In the genomic region with DNA sequence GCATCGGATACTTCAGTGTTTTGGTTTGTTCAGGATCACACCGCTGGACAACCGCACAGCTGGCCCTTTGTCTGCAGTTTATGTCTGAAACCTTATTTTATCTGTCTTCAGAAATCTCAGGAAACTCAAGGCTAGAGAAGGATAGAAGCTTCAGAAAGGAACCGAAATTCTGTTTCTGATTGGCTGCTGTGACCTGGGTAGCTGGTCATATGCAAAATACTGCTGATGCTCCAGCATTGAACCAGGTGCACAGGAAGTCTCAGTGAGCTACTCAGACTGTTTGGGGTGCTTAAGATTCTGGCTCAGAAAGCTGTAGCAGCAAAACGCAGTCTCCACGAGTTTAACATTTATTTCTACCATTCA, we compare ENCODE assay signal across 8 mouse cellular contexts. TPM values are rescaled to one million over a fixed set of nuclear protein-coding genes. Genes with fewer than 3 reads are reported as not detected.
DNase-seq lines count a peak whose midpoint lies in the region; ATAC-seq and TF ChIP-seq lines count a peak whose summit lies in the region.

No protein-coding gene starts in this region.

- peak; percentile 67 for DNase-seq in kidney, postnatal 0 days (ENCODE audit: low spot score)
- no peak for DNase-seq in kidney, adult 11 months
- no peak for DNase-seq in Patski (ENCODE audit: low read depth, low spot score)
- peak; percentile 24 for DNase-seq in retina, postnatal 7 days (ENCODE audit: low read depth, low spot score)
- DNase-seq in layer of hippocampus, postnatal 14 days (ENCODE audit: low spot score in 2 of 2), result no peak
- DNase-seq in ovary, postnatal 14 days (ENCODE audit: low spot score), result no peak

- under 1% methylated on average over 6 of the region's 6 CpGs for WGBS in kidney, postnatal 0 days
- 1% methylated on average over 6 of the region's 6 CpGs for WGBS in forebrain, embryonic 13.5 days
- 2% methylated on average over 6 of the region's 6 CpGs for WGBS in liver, embryonic 12.5 days (ENCODE audit: insufficient replicate concordance)

- POLR2A ChIA-PET in Patski (lab: Charles Lee), result interaction anchor here (1.2 kb wide), 2 partner anchors 33 to 132 kb away, joined by 4 to 6 read pairs; no protein-coding TSS in a partner anchor

- in situ Hi-C loops in Patski (cut with MboI; ENCODE audit: low pct_unique_long_range_greater_than_20kb), result loop anchor here (5.0 to 10.0 kb wide), 2 partner anchors 134 to 486 kb away; no protein-coding TSS in a partner anchor

- peak overlapping the region; percentile 77 for H3K27ac ChIP-seq in kidney, postnatal 0 days
- peak overlapping the region; percentile 80 for H3K27ac ChIP-seq in forebrain, embryonic 13.5 days
- peak overlapping the region; percentile 65 for H3K27ac ChIP-seq in liver, embryonic 12.5 days

- ATAC-seq in kidney, postnatal 0 days (replicated peaks; ENCODE audit: low FRiP score, low read depth), result peak; percentile 67
- peak; percentile 80 for ATAC-seq in Patski
- ATAC-seq in forebrain, embryonic 13.5 days, result peak; percentile 80
- peak; percentile 72 for ATAC-seq in liver, embryonic 12.5 days

- peaks cover 3% of the 10 kb centered on the region; the same call in 1 of the 2 replicates for H3K4me1 ChIP-seq in kidney, postnatal 0 days (replicated peaks; ENCODE audit: insufficient read depth, low read length)
- peaks cover 16% of the 10 kb centered on the region for H3K4me1 ChIP-seq in forebrain, embryonic 13.5 days
- peaks cover 13% of the 10 kb centered on the region; the same call in 1 of the 2 replicates for H3K4me1 ChIP-seq in liver, embryonic 12.5 days

- no peaks in the 10 kb centered on the region for H3K36me3 ChIP-seq in kidney, postnatal 0 days (ENCODE audit: insufficient read depth, low read length)
- H3K36me3 ChIP-seq in forebrain, embryonic 13.5 days (ENCODE audit: poor library complexity, severe bottlenecking), result 0 out of 2 replicates have a peak, but pooled peaks cover 2% of the 10 kb centered on the region
- 0 out of 2 replicates have a peak, but pooled peaks cover 2% of the 10 kb centered on the region for H3K36me3 ChIP-seq in liver, embryonic 12.5 days

- H3K9ac ChIP-seq in kidney, postnatal 0 days (ENCODE audit: low read depth, low read length), result peak overlapping the region; percentile 73
- H3K9ac ChIP-seq in forebrain, embryonic 13.5 days, result peak overlapping the region; percentile 90
- H3K9ac ChIP-seq in liver, embryonic 12.5 days, result peak overlapping the region; percentile 72

- CTCF ChIA-PET in Patski (lab: Charles Lee), result interaction anchor here (0.7 to 2.4 kb wide), 6 partner anchors 9 to 324 kb away, joined by 3 to 8 read pairs (median 3); no protein-coding TSS in a partner anchor

- no peaks in the 10 kb centered on the region for H3K9me3 ChIP-seq in kidney, postnatal 0 days (replicated peaks; ENCODE audit: low read length)
- H3K9me3 ChIP-seq in forebrain, embryonic 13.5 days (replicated peaks), result no peaks in the 10 kb centered on the region
- no peaks in the 10 kb centered on the region for H3K9me3 ChIP-seq in liver, embryonic 12.5 days (replicated peaks)

- no peak for TF ChIP-seq CTCF in kidney, postnatal 0 days (IDR thresholded peaks at IDR 0.05; ENCODE audit: low read depth)
- no peak for TF ChIP-seq CTCF in Patski (IDR thresholded peaks at IDR 0.05)

- H3K4me3 ChIP-seq in kidney, postnatal 0 days (replicated peaks; ENCODE audit: low read depth, low read length), result peak overlapping the region; percentile 95
- peak overlapping the region; percentile 91 for H3K4me3 ChIP-seq in forebrain, embryonic 13.5 days
- peak overlapping the region; percentile 75 for H3K4me3 ChIP-seq in liver, embryonic 12.5 days

- H3K27me3 ChIP-seq in kidney, postnatal 0 days (ENCODE audit: insufficient read depth, low read length), result no peaks in the 10 kb centered on the region
- H3K27me3 ChIP-seq in Patski, result no peaks in the 10 kb centered on the region
- no peaks in the 10 kb centered on the region for H3K27me3 ChIP-seq in forebrain, embryonic 13.5 days
- no peaks in the 10 kb centered on the region for H3K27me3 ChIP-seq in liver, embryonic 12.5 days (replicated peaks)

- peak overlapping the region; percentile 53 for H3K4me2 ChIP-seq in kidney, postnatal 0 days (ENCODE audit: low read length)
- peak overlapping the region; percentile 72 for H3K4me2 ChIP-seq in forebrain, embryonic 13.5 days
- H3K4me2 ChIP-seq in liver, embryonic 12.5 days, result peak overlapping the region; percentile 69

RNA-seq across cellular contexts. Expression of gene Nemp2, which starts 0.4 kb away (rescaled TPM):
- polyA plus RNA-seq in kidney, postnatal 0 days (2015; fragmentation: Nextera tagmentation; extraction: Ambion mirVana), result 5.8 and 6.2 TPM in 2 replicates
- 6.6 TPM for polyA plus RNA-seq in Patski (2021)
- polyA plus RNA-seq in forebrain, embryonic 13.5 days (2015; fragmentation: Nextera tagmentation; extraction: Ambion mirVana), result 9.6 and 9.8 TPM in 2 replicates
- 2.8 and 3.4 TPM in 2 replicates for polyA plus RNA-seq in liver, embryonic 12.5 days (2016; fragmentation: Nextera tagmentation; extraction: Ambion mirVana)
- 1 to 10 TPM; 3.2 to 4.4 TPM for total RNA-seq in layer of hippocampus, postnatal 14 days (2021)

Comparison
In these comparisons a context has a peak if more than half of its experiments do, and no peak if none do; other contexts are left out.
1. DNase-seq: peak in kidney, postnatal 0 days (single experiment) and retina, postnatal 7 days (single experiment); none in kidney, adult 11 months (single experiment), Patski (single experiment), layer of hippocampus, postnatal 14 days (0 of 2) and ovary, postnatal 14 days (single experiment).
2. Peak in every context shown above with its lines, with median percentiles within 50 percentile points of each other: ATAC-seq, H3K27ac ChIP-seq, H3K4me2 ChIP-seq, H3K4me3 ChIP-seq and H3K9ac ChIP-seq.